Mouse (Mus musculus) adrenal gland, postnatal 10 days (tissue): ENCODE data around the gene Helz2. TPM values are rescaled to one million over a fixed set of nuclear protein-coding genes. Genes with fewer than 3 reads are reported as not detected.
A peak's percentile ranks its signal among the peaks of the same experiment; 100 is the strongest.

Source experiments
- DNase-seq: peaks from one replicate; pipeline ENCODE4 v3.0.0; 2021; ENCODE audit warnings: mixed read lengths
- total RNA-seq, 2 experiments: library from RNA; stranded (reverse); gene quantifications; 2 replicates each; pipeline ENCODE4 v1.2.3; 2021

Gene Helz2
- total RNA-seq, 2 experiments from 2014 or later, result 14.8 to 16.3 TPM

- no peak for DNase-seq
Observed at GRCm38 (mm10) chr2:181238091-181238610, 3.7 kb downstream of the Helz2 start.

GRCm38 (mm10) chr2:181237251-181238014 is 4.4 kb downstream of the Helz2 start:
- DNase-seq, result no peak

DNA sequence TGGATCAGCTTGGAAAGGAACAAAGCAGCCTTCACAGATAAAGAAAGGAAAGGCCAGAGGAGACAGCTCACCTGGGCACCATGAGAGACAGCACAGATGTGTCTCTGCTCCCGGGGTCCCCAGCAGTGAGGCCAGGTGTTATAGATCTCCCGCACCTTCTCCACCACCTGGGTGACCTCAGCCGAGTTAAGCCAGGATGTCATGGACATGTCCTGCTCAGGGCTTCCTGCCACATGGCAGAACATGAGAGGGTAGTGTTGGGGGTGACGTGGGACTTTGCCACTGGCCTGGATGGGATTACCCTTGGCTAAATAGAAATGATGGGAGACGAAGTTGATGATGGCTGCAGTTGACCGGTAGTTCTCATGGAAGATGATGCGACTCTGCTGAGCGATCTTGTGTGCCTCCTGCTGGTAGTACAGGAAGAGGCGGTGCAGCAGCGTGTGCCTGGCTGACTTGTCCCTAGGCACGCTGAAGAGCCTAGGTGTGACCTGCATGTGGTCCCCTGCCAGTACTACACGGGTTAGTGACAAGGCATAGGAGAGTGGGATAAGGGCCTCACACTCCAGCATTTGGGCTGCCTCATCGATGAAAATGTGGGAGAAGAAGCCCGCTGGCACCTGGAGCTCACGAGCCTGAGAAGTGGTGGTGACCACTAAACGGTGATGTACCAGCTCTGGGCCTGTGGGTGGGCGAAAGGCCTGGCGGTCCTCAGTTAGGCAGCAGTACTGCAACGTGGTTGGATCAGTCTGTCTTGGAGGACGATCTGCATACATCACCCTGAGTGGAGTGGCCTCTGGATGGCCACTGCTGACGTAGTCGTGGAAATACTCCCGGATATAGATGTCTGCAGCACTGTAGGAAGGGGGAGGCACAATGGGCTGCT is 5.9 kb downstream of the Helz2 start:
- no peak for DNase-seq

- DNase-seq, result no peak
Observed at GRCm38 (mm10) chr2:181234680-181235079, 7.1 kb downstream of the Helz2 start.

GRCm38 (mm10) chr2:181233443-181233842 is 8.4 kb downstream of the Helz2 start:
- DNase-seq, result no peak

DNA sequence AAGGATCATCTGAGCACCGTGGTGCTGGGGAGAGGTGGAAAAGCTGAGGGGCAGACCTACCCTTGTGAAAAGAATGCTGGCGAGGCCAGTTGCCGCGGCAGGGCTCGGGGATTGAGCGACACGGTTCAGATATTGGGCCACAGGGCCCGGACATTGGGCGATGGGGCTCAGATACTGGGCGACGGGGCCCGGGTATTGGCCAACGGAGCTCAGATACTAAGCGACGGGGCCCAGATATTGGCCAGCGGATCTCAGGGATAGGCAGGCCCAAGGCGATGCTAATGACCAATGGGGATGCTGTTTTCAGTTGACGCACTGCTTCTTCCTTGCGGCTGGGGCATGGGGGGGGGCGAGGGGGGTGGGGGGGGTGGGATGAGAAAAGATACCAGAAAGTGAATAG is 10.7 kb downstream of the Helz2 start:
- no peak for DNase-seq

GRCm38 (mm10) chr2:181228335-181228734 is 13.5 kb downstream of the Helz2 start:
- DNase-seq, result no peak

DNA sequence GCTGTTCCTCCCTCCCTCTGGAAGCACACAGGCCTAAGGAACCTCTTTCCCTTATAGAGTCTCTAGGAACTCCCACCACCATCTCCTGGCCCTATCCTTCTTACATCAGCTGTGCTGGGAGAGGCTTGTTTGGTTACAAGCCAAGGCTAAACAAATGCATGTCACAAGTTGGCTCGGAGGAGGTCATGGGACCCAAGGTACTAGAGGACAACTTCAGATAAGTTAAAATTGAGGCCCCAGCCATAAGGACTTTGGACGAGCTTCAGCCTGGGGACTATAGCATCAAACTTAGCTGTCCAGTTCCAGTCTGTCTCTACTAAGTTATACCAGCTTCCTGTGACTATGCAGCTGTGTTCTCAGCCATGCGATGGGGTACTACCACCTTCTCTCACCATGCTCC is 14.7 kb downstream of the Helz2 start:
- DNase-seq, result no peak

DNA sequence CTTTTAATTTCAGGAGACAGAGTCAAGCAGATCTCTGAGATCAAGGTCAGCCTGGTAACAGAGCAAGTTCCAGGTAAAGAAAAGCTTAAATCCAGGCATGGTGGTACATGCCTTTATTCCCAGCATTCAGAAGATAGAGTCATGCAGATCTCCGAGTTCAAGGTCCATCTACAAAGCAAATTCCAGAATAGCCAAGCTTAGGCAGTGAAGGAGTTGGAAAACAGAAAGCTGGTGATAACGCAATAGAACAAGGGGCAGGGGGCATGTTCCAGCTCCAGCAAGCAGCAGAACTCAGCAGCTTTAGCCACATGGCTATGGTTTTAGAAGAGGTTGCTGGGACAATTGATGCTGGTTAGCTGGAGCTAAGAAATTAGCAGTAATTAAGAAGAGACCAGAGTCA is 16.8 kb downstream of the Helz2 start:
- no peak for DNase-seq

- peak; percentile 33 for DNase-seq
Observed at GRCm38 (mm10) chr2:181220361-181220760, 21.5 kb downstream of the Helz2 start.

- peak; percentile 83 for DNase-seq
Observed at GRCm38 (mm10) chr2:181219538-181220216, 22.1 kb downstream of the Helz2 start, which contains the start of gene Fndc11. TSS of gene Fndc11 (plus strand) at chr2:181220013.

GRCm38 (mm10) chr2:181218881-181219485 is 22.8 kb downstream of the Helz2 start:
- no peak for DNase-seq

DNA sequence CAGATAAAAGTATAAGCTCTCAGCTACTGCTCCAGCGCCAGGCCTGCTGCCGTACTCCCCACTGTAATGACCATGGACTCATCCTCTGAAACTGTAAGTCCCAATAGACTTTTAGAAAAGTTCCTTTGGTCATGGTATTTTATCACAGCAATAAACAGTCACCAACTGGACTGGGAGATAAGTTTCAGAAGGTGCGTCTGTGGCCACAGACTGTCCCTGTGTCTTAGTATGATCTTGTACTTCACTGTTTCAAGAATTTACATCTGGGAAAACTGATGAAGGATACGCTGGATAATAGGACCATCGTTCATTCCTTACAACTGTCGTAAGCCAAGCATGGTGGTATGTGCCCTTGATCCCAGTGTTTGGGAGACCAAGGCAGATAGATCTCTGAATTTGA is 25.8 kb downstream of the Helz2 start:
- no peak for DNase-seq

DNA sequence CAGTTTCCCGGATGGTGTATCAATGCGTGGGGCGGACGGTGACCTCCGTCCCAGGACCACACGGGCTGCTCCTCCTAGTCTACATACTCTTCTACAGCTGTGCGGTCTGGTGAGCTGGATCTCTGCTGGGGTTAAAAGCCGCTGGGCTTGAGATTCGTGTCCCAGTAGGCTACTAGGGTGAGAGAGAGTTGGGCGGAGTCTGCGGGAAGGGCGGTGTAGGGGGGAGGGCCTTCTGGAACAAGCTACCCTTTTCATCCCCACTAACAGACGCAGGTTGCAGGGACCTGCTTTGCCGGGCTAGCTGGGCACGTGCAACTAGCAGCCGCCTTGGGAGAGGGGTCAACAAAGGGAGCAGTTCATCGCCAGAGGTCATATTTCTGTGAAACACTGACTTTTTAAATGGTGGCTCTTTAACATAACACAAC is 28.8 kb downstream of the Helz2 start, which contains the start of gene Srms:
TSS of gene Srms (minus strand) at position 165 of the 425 bp plus-strand sequence.
- DNase-seq, result peak; percentile 59

DNA sequence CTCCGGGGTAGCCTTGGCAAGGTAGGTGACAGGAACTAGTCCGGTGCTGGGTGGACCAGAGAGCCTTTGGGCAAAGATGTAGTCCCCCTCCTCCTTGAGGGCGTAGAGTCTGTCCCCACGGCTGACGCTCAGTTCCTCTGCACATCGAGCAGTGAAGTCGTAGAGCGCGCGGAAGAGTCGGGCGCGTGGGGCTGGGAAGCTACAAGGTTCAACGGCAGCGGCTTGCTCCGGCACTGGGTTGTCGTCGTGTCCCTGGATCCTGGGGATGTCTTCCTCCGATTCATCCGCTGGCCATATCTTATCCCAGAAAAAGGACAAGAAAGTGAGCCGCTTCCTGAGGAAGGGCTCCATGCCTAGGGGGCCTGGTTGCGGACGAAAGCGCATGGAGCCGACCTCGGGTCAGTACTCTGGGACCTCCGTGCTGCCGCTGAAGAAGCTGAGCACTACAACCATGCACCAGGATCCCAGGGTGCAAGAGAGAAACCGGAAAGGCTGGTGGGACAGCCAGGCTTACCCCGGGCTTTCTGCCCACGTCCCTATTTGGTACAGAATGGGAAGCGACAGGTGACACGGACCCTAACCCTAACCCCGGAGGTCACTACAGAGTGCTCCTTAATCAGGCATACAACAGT is 29.3 kb downstream of the Helz2 start:
- peak; percentile 30 for DNase-seq

DNA sequence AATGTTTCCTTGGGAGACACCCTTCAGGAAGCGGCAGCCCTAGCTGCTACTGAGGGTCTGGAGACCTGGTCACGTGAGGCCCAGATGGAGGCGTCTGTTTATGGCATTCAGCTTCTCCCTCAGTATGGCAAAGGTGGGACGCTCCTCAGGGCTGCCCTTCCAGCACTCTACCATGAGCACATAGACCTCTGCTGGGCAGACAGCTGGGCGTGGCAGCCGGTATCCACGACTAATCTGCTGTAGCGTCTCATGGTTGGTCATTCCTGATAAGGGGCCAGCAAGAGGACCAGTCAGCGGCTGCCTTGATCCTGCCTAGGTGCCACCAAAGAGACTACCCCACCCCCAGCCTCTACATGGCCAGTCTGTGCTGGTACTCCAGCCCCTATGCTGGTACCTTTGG is 35.7 kb downstream of the Helz2 start:
- no peak for DNase-seq

DNA sequence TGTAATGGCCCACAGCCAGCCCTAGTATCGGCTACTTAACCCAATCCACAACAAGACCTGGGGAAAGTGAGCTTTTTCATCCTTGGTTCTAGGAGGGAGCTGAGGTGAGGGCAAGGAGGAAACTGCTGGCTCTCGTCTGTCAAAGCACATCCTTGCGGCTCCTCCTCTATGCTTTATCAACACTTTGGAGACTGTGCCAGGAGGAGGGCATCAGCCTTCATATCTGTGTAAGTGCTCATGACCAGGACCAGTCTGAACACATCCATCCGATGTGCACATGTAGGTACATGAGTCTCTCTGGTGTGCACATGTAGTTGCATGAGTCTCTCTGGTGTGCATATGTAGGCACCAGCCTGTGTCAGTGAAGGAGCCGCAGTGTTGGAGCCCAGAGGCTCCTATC is 36.1 kb downstream of the Helz2 start:
- no peak for DNase-seq

DNA sequence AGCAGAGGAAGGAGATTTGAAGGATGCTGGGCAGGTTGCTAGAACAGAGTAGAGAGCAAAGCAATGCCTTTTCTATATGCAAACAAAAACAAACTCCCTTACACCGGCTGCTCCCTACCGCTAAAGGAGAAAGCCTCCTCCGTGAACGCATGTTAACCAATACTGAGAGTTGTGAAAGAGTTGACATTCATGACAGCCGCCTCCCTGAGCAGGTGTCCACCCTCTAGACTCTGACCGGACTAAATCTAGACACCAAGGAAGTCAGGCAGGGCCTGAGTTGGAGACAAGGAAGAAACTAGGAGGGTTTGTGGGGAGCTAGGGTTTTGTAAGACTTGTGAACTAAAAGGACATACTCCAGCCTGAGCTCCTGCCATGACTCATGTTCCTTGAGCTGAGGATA is 38.9 kb downstream of the Helz2 start:
- no peak for DNase-seq

DNA sequence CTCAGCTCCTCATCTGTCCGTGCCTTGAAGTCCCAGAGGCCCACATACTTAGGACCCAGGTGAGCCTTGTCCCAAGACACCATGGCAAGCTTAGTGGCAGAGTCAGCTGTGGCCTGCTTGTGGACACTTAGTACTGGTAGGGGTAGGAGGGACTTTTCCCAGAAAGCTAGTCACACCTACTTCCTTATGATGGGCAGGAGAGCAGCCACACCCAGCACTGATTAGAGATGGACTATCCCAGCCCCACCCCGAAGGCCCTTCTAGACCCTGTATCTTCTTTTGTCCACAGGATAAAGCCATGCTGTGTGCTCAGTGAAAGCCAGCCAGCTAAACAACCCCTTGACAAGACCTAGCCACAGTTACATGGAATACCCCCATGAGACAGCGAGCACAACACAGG is 39.4 kb downstream of the Helz2 start, which contains the start of gene Ptk6:
TSS of gene Ptk6 (minus strand) at position 368 of the 400 bp plus-strand sequence.
- DNase-seq, result no peak

DNA sequence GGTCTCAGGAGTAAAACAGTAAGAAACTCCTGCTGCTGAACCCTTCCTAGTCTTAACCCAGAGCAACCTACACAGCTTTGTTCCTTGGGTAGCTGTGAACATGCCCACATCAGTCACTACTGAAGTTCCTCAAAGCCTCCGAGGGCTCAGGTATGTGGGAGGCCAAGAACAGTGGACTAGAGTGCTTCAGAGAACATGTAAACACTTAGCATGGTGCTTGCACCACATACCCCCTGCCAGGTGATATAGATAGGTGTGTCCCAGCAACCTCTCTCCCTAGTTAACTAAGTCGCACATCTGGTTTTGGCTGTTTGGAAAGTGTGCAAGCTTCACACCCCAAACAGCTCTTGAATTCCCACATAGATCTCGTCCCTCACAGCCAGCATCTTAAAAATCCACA is 40.2 kb downstream of the Helz2 start:
- DNase-seq, result no peak

DNA sequence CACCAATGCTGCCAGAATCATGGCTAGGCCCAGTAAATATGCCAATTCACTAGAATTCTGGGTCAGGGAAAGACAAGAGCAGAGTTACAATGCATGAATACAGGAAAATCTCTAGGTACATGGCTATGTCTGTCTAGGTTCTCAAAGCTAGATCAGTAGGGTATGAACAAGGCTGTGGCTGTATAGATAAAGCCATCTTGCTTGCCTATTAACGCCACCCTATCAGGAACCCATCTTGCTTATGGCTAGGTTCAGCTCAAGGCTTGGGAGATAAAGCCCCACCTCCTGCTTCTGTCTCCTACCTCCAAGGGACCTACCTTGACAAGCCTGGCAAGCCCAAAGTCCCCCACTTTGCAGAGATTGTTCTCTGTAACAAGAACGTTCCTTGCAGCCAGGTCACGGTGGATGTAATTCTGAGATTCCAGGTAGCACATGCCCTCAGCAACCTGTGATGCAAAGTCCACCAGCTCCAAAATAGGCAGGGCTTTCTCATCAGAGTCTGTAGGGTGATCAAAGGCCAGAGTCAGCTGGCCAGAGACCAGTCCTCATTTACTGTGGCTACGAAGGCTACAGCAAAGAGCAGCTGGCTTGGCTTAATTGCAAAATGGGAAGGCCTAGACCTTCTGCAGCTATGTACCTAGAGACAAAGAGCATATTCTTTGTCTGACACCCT is 45.1 kb downstream of the Helz2 start:
- no peak for DNase-seq
